Mouse (Mus musculus): ENCODE results near the gene Nub1. TPM values are rescaled to one million over a fixed set of nuclear protein-coding genes. Genes with fewer than 3 reads are reported as not detected.

Nub1 gene
- polyA plus RNA-seq, 2 experiments, result 10.5 to 10.8 TPM

DNA sequence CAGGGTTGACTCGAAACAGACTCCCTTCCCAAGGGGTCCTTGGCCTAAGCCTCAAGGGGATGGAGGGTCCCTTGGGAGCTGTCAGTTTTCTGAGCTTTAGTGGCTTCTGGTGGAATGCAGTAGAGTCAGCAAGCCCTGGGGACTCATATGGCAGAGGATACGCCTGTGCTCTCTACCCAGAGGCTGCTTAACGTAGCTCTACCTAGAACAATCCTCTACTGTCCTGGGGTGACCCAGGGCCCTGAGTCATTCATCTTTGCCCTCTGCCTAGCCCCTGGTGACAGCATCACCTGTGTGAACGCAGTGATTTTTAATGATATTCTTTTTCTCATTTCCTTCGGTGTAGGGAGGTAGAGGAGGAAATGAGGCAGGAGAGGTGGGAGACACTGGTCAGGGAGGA, 64.4 kb downstream of the Nub1 start:
- no peaks in the 10 kb centered on the region for H3K36me3 ChIP-seq (replicated peaks; ENCODE audit: control insufficient read depth, insufficient read depth, low read depth)
- peaks cover 0 to 10% of the 10 kb centered on the region in 2 experiments; a peak in 3 of 4 replicates for H3K4me1 ChIP-seq (replicated peaks; ENCODE audit: control insufficient read depth in 2 of 2, insufficient read depth in 2 of 2, low read length in 1 of 2)
- H3K27ac ChIP-seq, result no peak overlapping the region
- H3K4me2 ChIP-seq (ENCODE audit: low read depth), result no peak overlapping the region
- no peak overlapping the region for H3K9ac ChIP-seq (replicated peaks)
- no peak for ATAC-seq (ENCODE audit: insufficient read depth)
- H3K4me3 ChIP-seq (ENCODE audit: insufficient read depth in 1 of 2, low read depth in 2 of 2, low read length in 2 of 2), result no peak overlapping the region
- no peaks in the 10 kb centered on the region for H3K9me3 ChIP-seq (ENCODE audit: control insufficient read depth, low read length)
- peaks cover 6% of the 10 kb centered on the region; the same call in 1 of the 2 replicates for H3K27me3 ChIP-seq (ENCODE audit: control insufficient read depth, insufficient read depth, low read length)
- WGBS (ENCODE audit: insufficient replicate concordance), result 61% methylated on average over 5 of the region's 5 CpGs
- DNase-seq (ENCODE audit: low read depth in 3 of 3, low spot score in 3 of 3), result no peak
- TF ChIP-seq EP300 (IDR thresholded peaks at IDR 0.05; ENCODE audit: low read depth), result no peak

DNA sequence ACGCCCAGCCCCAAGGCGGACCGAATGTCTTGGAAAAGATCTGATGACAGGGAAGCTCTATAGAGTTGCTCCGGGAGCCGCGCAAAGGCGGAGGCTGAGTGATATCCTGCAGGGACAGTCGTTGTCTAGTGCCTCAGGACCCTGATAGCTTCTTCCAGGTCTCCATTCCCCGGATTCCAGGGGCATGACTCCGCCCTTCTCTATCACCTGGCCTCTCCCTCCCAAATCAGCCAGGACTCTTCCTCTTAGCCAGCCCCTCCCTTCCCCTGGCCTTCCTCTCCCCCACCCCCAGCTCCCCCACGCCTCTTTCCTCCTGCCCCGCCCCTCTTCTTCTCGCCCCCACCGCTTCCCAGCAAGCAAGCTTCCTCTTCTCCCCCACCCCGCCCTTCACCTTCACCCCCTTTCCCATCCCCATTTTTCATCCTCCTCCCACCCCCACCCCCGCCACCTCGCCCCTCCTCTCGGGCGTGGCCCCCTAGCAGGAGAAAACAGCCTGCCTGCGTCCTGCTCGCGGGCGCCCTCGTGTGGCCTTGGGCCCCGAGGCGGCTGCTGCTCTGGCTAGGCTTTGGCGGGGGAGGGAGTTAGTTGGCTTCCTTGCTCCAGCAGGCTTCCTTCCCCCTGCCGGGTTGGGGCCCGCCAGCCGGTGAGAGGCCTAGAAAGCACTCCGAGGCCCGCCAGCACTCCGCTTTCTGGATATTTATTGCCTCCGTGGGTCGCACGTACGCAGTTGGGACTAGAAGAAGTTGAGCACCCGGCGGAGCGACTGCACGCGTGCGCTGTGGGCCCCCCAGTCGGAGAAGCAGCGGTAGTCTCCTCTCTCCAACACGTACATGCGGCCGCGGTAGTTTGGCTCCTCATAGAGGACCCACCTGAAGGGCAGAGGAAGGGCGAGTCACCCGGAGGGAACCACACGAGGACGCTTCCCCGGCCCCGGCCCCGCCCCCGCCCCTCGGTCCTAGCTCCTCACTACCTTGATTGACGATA, 65.3 kb downstream of the Nub1 start:
- WGBS (ENCODE audit: insufficient replicate concordance), result 3% methylated on average over 59 of the region's 59 CpGs
- Histone ChIP-seq H3K36me3 (replicated peaks; ENCODE audit: control insufficient read depth, insufficient read depth, low read depth) (no peaks in the 10 kb centered on the region), H3K4me2 (ENCODE audit: low read depth) (peak overlapping the region; percentile 92), H3K9me3 (ENCODE audit: control insufficient read depth, low read length) (no peaks in the 10 kb centered on the region), H3K27me3 (ENCODE audit: control insufficient read depth, insufficient read depth, low read length) (peaks cover 6% of the 10 kb centered on the region; the same call in 1 of the 2 replicates), H3K4me3 (ENCODE audit: insufficient read depth in 1 of 2, low read depth in 2 of 2, low read length in 2 of 2) (peak overlapping the region; percentile 49 to 58), H3K4me1 (replicated peaks; ENCODE audit: control insufficient read depth in 2 of 2, insufficient read depth in 2 of 2, low read length in 1 of 2) (peaks cover 0 to 10% of the 10 kb centered on the region in 2 experiments; a peak in 3 of 4 replicates), H3K9ac (replicated peaks) (peak overlapping the region; percentile 64), H3K27ac (no peak overlapping the region)
- ATAC-seq (ENCODE audit: insufficient read depth) (peak; percentile 77), DNase-seq (ENCODE audit: low read depth in 3 of 3, low spot score in 3 of 3) (peak; percentile 27 to 56 (median 36))
- TF ChIP-seq CTCF (IDR thresholded peaks at IDR 0.05; ENCODE audit: low read depth), result peak; percentile 93
- no peak for TF ChIP-seq EP300 (IDR thresholded peaks at IDR 0.05; ENCODE audit: low read depth)

DNA sequence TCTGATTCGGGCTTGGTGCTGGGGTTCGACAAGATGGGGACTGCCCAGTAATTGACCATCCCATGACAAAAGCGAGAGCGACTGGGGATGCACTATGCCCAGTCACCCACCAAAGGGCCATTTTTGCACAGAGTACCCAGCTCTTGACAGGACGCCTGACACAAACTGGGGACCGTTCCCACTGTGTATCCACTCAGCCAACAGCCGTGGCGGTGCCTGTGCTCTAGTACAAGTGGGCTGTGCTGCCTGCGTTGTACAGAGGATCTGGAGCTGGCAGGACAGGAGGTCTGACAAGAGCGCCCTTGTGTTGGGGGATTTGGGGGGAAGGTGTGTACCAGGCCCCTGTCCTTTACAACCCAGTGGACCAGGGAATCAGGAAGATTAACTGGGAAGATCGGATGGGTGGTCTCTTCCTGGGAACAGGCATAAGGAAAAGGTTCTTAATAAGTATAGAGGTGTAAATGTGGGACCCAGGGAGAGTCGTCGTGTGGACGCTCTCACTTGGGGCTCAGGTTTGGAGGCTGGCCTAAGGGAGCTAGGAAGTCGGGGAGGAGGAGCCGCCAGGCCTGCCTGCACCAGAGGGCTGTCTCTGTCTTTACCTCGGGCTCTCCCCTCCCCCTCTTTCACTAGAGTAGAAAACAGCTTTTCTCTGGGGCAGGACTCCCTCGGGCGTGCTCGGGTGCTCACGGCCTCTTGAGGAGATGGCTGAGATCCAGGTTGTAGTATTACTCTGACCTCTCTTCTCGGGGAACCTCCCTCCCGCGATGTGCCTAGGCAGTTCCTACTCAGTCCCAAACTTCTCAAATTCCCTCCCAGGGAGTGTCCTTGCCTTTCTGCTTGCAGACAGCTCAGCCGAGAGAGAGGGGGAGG, 66.2 kb downstream of the Nub1 start:
- peak overlapping the region; percentile 49 to 58 for H3K4me3 ChIP-seq (ENCODE audit: insufficient read depth in 1 of 2, low read depth in 2 of 2, low read length in 2 of 2)
- H3K27me3 ChIP-seq (ENCODE audit: control insufficient read depth, insufficient read depth, low read length), result peaks cover 6% of the 10 kb centered on the region; the same call in 1 of the 2 replicates
- H3K27ac ChIP-seq, result no peak overlapping the region
- H3K4me1 ChIP-seq (replicated peaks; ENCODE audit: control insufficient read depth in 2 of 2, insufficient read depth in 2 of 2, low read length in 1 of 2), result peaks cover 0 to 10% of the 10 kb centered on the region in 2 experiments; a peak in 3 of 4 replicates
- DNase-seq (ENCODE audit: low read depth in 3 of 3, low spot score in 3 of 3) (no peak), ATAC-seq (ENCODE audit: insufficient read depth) (peak; percentile 31; the same call in 1 of the 2 replicates)
- peak overlapping the region; percentile 64; the same call in 1 of the 2 replicates for H3K9ac ChIP-seq (replicated peaks)
- no peaks in the 10 kb centered on the region for H3K36me3 ChIP-seq (replicated peaks; ENCODE audit: control insufficient read depth, insufficient read depth, low read depth)
- peak overlapping the region; percentile 92 for H3K4me2 ChIP-seq (ENCODE audit: low read depth)
- TF ChIP-seq EP300 (IDR thresholded peaks at IDR 0.05; ENCODE audit: low read depth) (no peak), CTCF (IDR thresholded peaks at IDR 0.05; ENCODE audit: low read depth) (no peak)
- 3% methylated on average over 25 of the region's 25 CpGs for WGBS (ENCODE audit: insufficient replicate concordance)
- H3K9me3 ChIP-seq (ENCODE audit: control insufficient read depth, low read length), result no peaks in the 10 kb centered on the region

DNA sequence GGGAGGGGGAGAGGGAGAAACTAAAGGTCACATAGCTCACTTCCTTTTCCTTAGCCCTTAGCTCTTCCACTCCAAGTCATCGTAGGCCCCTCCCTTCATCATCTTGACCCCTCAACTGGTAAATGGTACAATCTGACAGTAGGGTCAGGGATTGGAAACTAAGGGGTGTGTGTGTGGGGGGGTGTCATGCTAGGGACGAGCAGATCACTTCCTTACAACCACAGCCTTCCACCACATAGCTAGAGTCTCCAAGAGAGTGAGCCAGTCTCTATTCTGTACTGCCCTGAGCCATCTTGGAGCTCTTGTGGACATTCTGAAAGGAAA, 66.8 kb downstream of the Nub1 start:
- TF ChIP-seq EP300 (IDR thresholded peaks at IDR 0.05; ENCODE audit: low read depth) (no peak), CTCF (IDR thresholded peaks at IDR 0.05; ENCODE audit: low read depth) (no peak)
- peaks cover 6% of the 10 kb centered on the region; the same call in 1 of the 2 replicates for H3K27me3 ChIP-seq (ENCODE audit: control insufficient read depth, insufficient read depth, low read length)
- no peak overlapping the region for H3K4me3 ChIP-seq (ENCODE audit: insufficient read depth in 1 of 2, low read depth in 2 of 2, low read length in 2 of 2)
- no peak for ATAC-seq (ENCODE audit: insufficient read depth)
- H3K9me3 ChIP-seq (ENCODE audit: control insufficient read depth, low read length), result no peaks in the 10 kb centered on the region
- no peak for DNase-seq (ENCODE audit: low read depth in 3 of 3, low spot score in 3 of 3)
- H3K36me3 ChIP-seq (replicated peaks; ENCODE audit: control insufficient read depth, insufficient read depth, low read depth), result no peaks in the 10 kb centered on the region
- no peak overlapping the region for H3K4me2 ChIP-seq (ENCODE audit: low read depth)
- H3K4me1 ChIP-seq (replicated peaks; ENCODE audit: control insufficient read depth in 2 of 2, insufficient read depth in 2 of 2, low read length in 1 of 2), result peaks cover 0 to 10% of the 10 kb centered on the region in 2 experiments; a peak in 3 of 4 replicates
- WGBS (ENCODE audit: insufficient replicate concordance), result 2% methylated on average over 2 of the region's 2 CpGs
- H3K27ac ChIP-seq, result no peak overlapping the region
- no peak overlapping the region for H3K9ac ChIP-seq (replicated peaks)

Measured in liver, embryonic 14.5 days (tissue).